Mouse (Mus musculus): Measurements from ENCODE around the gene Traf3. TPM values are rescaled to one million over a fixed set of nuclear protein-coding genes. Genes with fewer than 3 reads are reported as not detected.

Traf3 gene
- polyA plus RNA-seq, 1 experiment = 29.8 TPM

- Histone ChIP-seq H3K4me1 (ENCODE audit: control insufficient read depth, insufficient read depth, low read length) (0 out of 2 replicates have a peak, but pooled peaks cover 4% of the 10 kb centered on the region), H3K27me3 (ENCODE audit: control insufficient read depth, insufficient read depth, low read length) (no peaks in the 10 kb centered on the region; the same call in 1 of the 2 replicates), H3K4me3 (replicated peaks; ENCODE audit: insufficient read depth, low read depth, low read length) (no peak overlapping the region), H3K27ac (ENCODE audit: insufficient read depth, low read length) (no peak overlapping the region)
- TF ChIP-seq CTCF (IDR thresholded peaks at IDR 0.05; ENCODE audit: borderline replicate concordance, insufficient read depth, low read depth, low read length) = no peak
- DNase-seq = no peak
- 82% methylated on average over 4 of the region's 4 CpGs for WGBS
Observed at GRCm38 (mm10) chr12:111267673-111268325, 101.6 kb downstream of the Traf3 start.

- no peak for TF ChIP-seq POLR2A (IDR thresholded peaks at IDR 0.05; ENCODE audit: borderline replicate concordance, insufficient read depth, low read length)
- no peak for TF ChIP-seq CTCF (IDR thresholded peaks at IDR 0.05; ENCODE audit: borderline replicate concordance, insufficient read depth, low read depth, low read length)
- H3K4me1 ChIP-seq (ENCODE audit: control insufficient read depth, insufficient read depth, low read length) = peaks cover 14% of the 10 kb centered on the region
- WGBS = 42% methylated on average over 25 of the region's 25 CpGs
- DNase-seq = no peak
- no peak within 1 kb of the TSS for H3K4me3 ChIP-seq (replicated peaks; ENCODE audit: insufficient read depth, low read depth, low read length)
- H3K27ac ChIP-seq (ENCODE audit: insufficient read depth, low read length) = no peak within 1 kb of the TSS
- no peaks in the 10 kb centered on the region; the same call in 1 of the 2 replicates for H3K27me3 ChIP-seq (ENCODE audit: control insufficient read depth, insufficient read depth, low read length)
Observed at GRCm38 (mm10) chr12:111270629-111271277, 104.6 kb downstream of the Traf3 start, which contains the start of gene Amn. TSS of gene Amn (plus strand) at chr12:111271095.

GRCm38 (mm10) chr12:111271406-111271805, 105.2 kb downstream of the Traf3 start:
- TF ChIP-seq POLR2A (IDR thresholded peaks at IDR 0.05; ENCODE audit: borderline replicate concordance, insufficient read depth, low read length) = no peak
- TF ChIP-seq CTCF (IDR thresholded peaks at IDR 0.05; ENCODE audit: borderline replicate concordance, insufficient read depth, low read depth, low read length) = no peak
- Histone ChIP-seq H3K4me1 (ENCODE audit: control insufficient read depth, insufficient read depth, low read length) (peaks cover 14% of the 10 kb centered on the region), H3K27me3 (ENCODE audit: control insufficient read depth, insufficient read depth, low read length) (no peaks in the 10 kb centered on the region; the same call in 1 of the 2 replicates), H3K4me3 (replicated peaks; ENCODE audit: insufficient read depth, low read depth, low read length) (no peak overlapping the region), H3K27ac (ENCODE audit: insufficient read depth, low read length) (no peak overlapping the region)
- no peak for DNase-seq
- WGBS = 12% methylated on average over 28 of the region's 28 CpGs

- Histone ChIP-seq H3K4me1 (ENCODE audit: control insufficient read depth, insufficient read depth, low read length) (peaks cover 14% of the 10 kb centered on the region), H3K27me3 (ENCODE audit: control insufficient read depth, insufficient read depth, low read length) (no peaks in the 10 kb centered on the region; the same call in 1 of the 2 replicates), H3K27ac (ENCODE audit: insufficient read depth, low read length) (no peak overlapping the region), H3K4me3 (replicated peaks; ENCODE audit: insufficient read depth, low read depth, low read length) (no peak overlapping the region)
- TF ChIP-seq POLR2A (IDR thresholded peaks at IDR 0.05; ENCODE audit: borderline replicate concordance, insufficient read depth, low read length) (no peak), CTCF (IDR thresholded peaks at IDR 0.05; ENCODE audit: borderline replicate concordance, insufficient read depth, low read depth, low read length) (no peak)
- no peak for DNase-seq
- WGBS = 22% methylated on average over 8 of the region's 8 CpGs
Observed at GRCm38 (mm10) chr12:111271966-111272365, 105.8 kb downstream of the Traf3 start.

GRCm38 (mm10) chr12:111272420-111272819, 106.2 kb downstream of the Traf3 start:
- Histone ChIP-seq H3K27ac (ENCODE audit: insufficient read depth, low read length) (no peak overlapping the region), H3K4me1 (ENCODE audit: control insufficient read depth, insufficient read depth, low read length) (peaks cover 14% of the 10 kb centered on the region), H3K27me3 (ENCODE audit: control insufficient read depth, insufficient read depth, low read length) (no peaks in the 10 kb centered on the region; the same call in 1 of the 2 replicates), H3K4me3 (replicated peaks; ENCODE audit: insufficient read depth, low read depth, low read length) (no peak overlapping the region)
- peak; percentile 80 to 88 for DNase-seq
- TF ChIP-seq POLR2A (IDR thresholded peaks at IDR 0.05; ENCODE audit: borderline replicate concordance, insufficient read depth, low read length) = no peak
- peak; percentile 81 for TF ChIP-seq CTCF (IDR thresholded peaks at IDR 0.05; ENCODE audit: borderline replicate concordance, insufficient read depth, low read depth, low read length)
- 26% methylated on average over 12 of the region's 12 CpGs for WGBS

GRCm38 (mm10) chr12:111274006-111274405, 107.8 kb downstream of the Traf3 start:
- WGBS = 7% methylated on average over 28 of the region's 28 CpGs
- Histone ChIP-seq H3K4me1 (ENCODE audit: control insufficient read depth, insufficient read depth, low read length) (peaks cover 14% of the 10 kb centered on the region), H3K27ac (ENCODE audit: insufficient read depth, low read length) (no peak overlapping the region), H3K27me3 (ENCODE audit: control insufficient read depth, insufficient read depth, low read length) (no peaks in the 10 kb centered on the region; the same call in 1 of the 2 replicates), H3K4me3 (replicated peaks; ENCODE audit: insufficient read depth, low read depth, low read length) (no peak overlapping the region)
- TF ChIP-seq POLR2A (IDR thresholded peaks at IDR 0.05; ENCODE audit: borderline replicate concordance, insufficient read depth, low read length) = no peak
- TF ChIP-seq CTCF (IDR thresholded peaks at IDR 0.05; ENCODE audit: borderline replicate concordance, insufficient read depth, low read depth, low read length) = no peak
- no peak for DNase-seq

GRCm38 (mm10) chr12:111274447-111275149, 108.4 kb downstream of the Traf3 start:
- under 1% methylated on average over 80 of the region's 80 CpGs for WGBS
- TF ChIP-seq POLR2A (IDR thresholded peaks at IDR 0.05; ENCODE audit: borderline replicate concordance, insufficient read depth, low read length) (no peak), CTCF (IDR thresholded peaks at IDR 0.05; ENCODE audit: borderline replicate concordance, insufficient read depth, low read depth, low read length) (no peak)
- no peaks in the 10 kb centered on the region; the same call in 1 of the 2 replicates for H3K27me3 ChIP-seq (ENCODE audit: control insufficient read depth, insufficient read depth, low read length)
- peak in 1 of 2 experiments; percentile 29 for DNase-seq
- no peak overlapping the region for H3K27ac ChIP-seq (ENCODE audit: insufficient read depth, low read length)
- H3K4me1 ChIP-seq (ENCODE audit: control insufficient read depth, insufficient read depth, low read length) = peaks cover 14% of the 10 kb centered on the region
- peak overlapping the region; percentile 49 for H3K4me3 ChIP-seq (replicated peaks; ENCODE audit: insufficient read depth, low read depth, low read length)

Data from cerebellum, adult 2 months (tissue).